Mouse (Mus musculus): ENCODE results near the gene Pank4. TPM values are rescaled to one million over a fixed set of nuclear protein-coding genes. Genes with fewer than 3 reads are reported as not detected.

Gene Pank4
- polyA plus RNA-seq, 1 experiment = 40.0 TPM

- TF ChIP-seq GATA1 (IDR thresholded peaks at IDR 0.05; ENCODE audit: low read length) = no peak
These were observed 6.5 kb upstream of the Pank4 start for GRCm38 (mm10) chr4:154957289-154957993.

- TF ChIP-seq GATA1 (IDR thresholded peaks at IDR 0.05; ENCODE audit: low read length) = no peak
These were observed 5.8 kb upstream of the Pank4 start for GRCm38 (mm10) chr4:154958171-154958570.

GRCm38 (mm10) chr4:154958621-154959020 lies 5.3 kb upstream of the Pank4 start:
- no peak for TF ChIP-seq GATA1 (IDR thresholded peaks at IDR 0.05; ENCODE audit: low read length)

GRCm38 (mm10) chr4:154960021-154960689 lies 3.8 kb upstream of the Pank4 start:
- no peak for TF ChIP-seq GATA1 (IDR thresholded peaks at IDR 0.05; ENCODE audit: low read length)

- TF ChIP-seq GATA1 (IDR thresholded peaks at IDR 0.05; ENCODE audit: low read length) = no peak
These were observed 3.2 kb upstream of the Pank4 start, which contains the start of gene Hes5 for GRCm38 (mm10) chr4:154960690-154961225. Gene Hes5, plus strand, starts transcription at chr4:154960923.

- TF ChIP-seq GATA1 (IDR thresholded peaks at IDR 0.05; ENCODE audit: low read length) = no peak
These were observed 2.6 kb upstream of the Pank4 start for GRCm38 (mm10) chr4:154961226-154961738.

- no peak for TF ChIP-seq GATA1 (IDR thresholded peaks at IDR 0.05; ENCODE audit: low read length)
These were observed 2.0 kb upstream of the Pank4 start for GRCm38 (mm10) chr4:154961911-154962310.

- TF ChIP-seq GATA1 (IDR thresholded peaks at IDR 0.05; ENCODE audit: low read length) = no peak
These were observed 1.2 kb upstream of the Pank4 start for GRCm38 (mm10) chr4:154962683-154963082.

GRCm38 (mm10) chr4:154963190-154963836 lies 610 bp upstream of the Pank4 start:
- TF ChIP-seq GATA1 (IDR thresholded peaks at IDR 0.05; ENCODE audit: low read length) = no peak

- TF ChIP-seq GATA1 (IDR thresholded peaks at IDR 0.05; ENCODE audit: low read length) = no peak
These were observed 785 bp downstream of the Pank4 start for GRCm38 (mm10) chr4:154964581-154965235.

- no peak for TF ChIP-seq GATA1 (IDR thresholded peaks at IDR 0.05; ENCODE audit: low read length)
These were observed 1.9 kb downstream of the Pank4 start for GRCm38 (mm10) chr4:154965856-154966255.

GRCm38 (mm10) chr4:154967173-154967572 lies 3.2 kb downstream of the Pank4 start:
- no peak for TF ChIP-seq GATA1 (IDR thresholded peaks at IDR 0.05; ENCODE audit: low read length)

GRCm38 (mm10) chr4:154972546-154972945 lies 8.6 kb downstream of the Pank4 start:
- no peak for TF ChIP-seq GATA1 (IDR thresholded peaks at IDR 0.05; ENCODE audit: low read length)

- TF ChIP-seq GATA1 (IDR thresholded peaks at IDR 0.05; ENCODE audit: low read length) = no peak
These were observed 10.3 kb downstream of the Pank4 start for GRCm38 (mm10) chr4:154974163-154974611.

GRCm38 (mm10) chr4:154980110-154980509 lies 16.2 kb downstream of the Pank4 start:
- no peak for TF ChIP-seq GATA1 (IDR thresholded peaks at IDR 0.05; ENCODE audit: low read length)

Data from G1E-ER4 (cell line).